Mouse (Mus musculus) heart, postnatal 0 days (tissue): ENCODE data around the gene Gm10097.

ENCODE experiments used
- CTCF ChIP-seq: IDR thresholded peaks from 2 replicates; pipeline ENCODE4 v1.5.1; 2016; ENCODE audit warnings: antibody characterized with exemption, control low read depth, low read depth
- EP300 ChIP-seq: IDR thresholded peaks from 2 replicates; pipeline ENCODE4 v1.6.1; 2016; ENCODE audit warnings: antibody characterized with exemption, low read depth

GRCm38 (mm10) chr10:5045213-5045612, 23.8 kb upstream of the Gm10097 start:
- TF ChIP-seq EP300 (no peak), CTCF (no peak)
